Mouse (Mus musculus) liver, embryonic 14.5 days (tissue): Measurements from ENCODE around the gene Nav2. TPM values are rescaled to one million over a fixed set of nuclear protein-coding genes. Genes with fewer than 3 reads are reported as not detected.

Experiments
- ATAC-seq: fragments of 200-750 bp; cut with Nextera tagmentation; 2 replicates; pipeline ENCODE4 v1.8.0; 2017; ENCODE audit warnings: moderate number of reproducible peaks, mild to moderate bottlenecking, moderate library complexity; ENCODE audit not compliant: insufficient read depth
- DNase-seq, 3 experiments: peaks; one replicate each; pipeline ENCODE4 v3.0.0-alpha.2; 2012 to 2013; ENCODE audit warnings: low read depth in 3 of 3, low spot score in 3 of 3
- H3K27ac ChIP-seq: fragments of 300-500 bp; sonication (generic); 2 replicates; pipeline ENCODE4 v1.5.1; 2014; ENCODE audit warnings: moderate library complexity, mild to moderate bottlenecking, control low read depth, inconsistent platforms
- H3K27me3 ChIP-seq: fragments of 300-500 bp; sonication (generic); 2 replicates; pipeline ENCODE4 v1.6.1; 2014; ENCODE audit warnings: mild to moderate bottlenecking, low read length, moderate library complexity; ENCODE audit not compliant: control insufficient read depth, insufficient read depth
- H3K36me3 ChIP-seq: fragments of 300-500 bp; sonication (generic); replicated peaks from 2 replicates; pipeline ENCODE4 v1.6.1; 2014; ENCODE audit warnings: low read depth; ENCODE audit not compliant: control insufficient read depth, insufficient read depth
- H3K4me1 ChIP-seq, 2 experiments: fragments of 200-500 bp in 1 of 2; fragments of 300-500 bp in 1 of 2; sonication (generic) in 1 of 2; replicated peaks; 2 replicates each; pipeline ENCODE4 v1.6.1; 2012 to 2014; ENCODE audit warnings: antibody characterized with exemption in 1 of 2, inconsistent platforms in 1 of 2, low read length in 1 of 2; ENCODE audit not compliant: control insufficient read depth in 2 of 2, insufficient read depth in 2 of 2
- H3K4me2 ChIP-seq: fragments of 300-500 bp; sonication (generic); 2 replicates; pipeline ENCODE4 v1.6.1; 2014; ENCODE audit warnings: low read depth, mild to moderate bottlenecking, control low read depth, moderate library complexity
- H3K4me3 ChIP-seq, 2 experiments: fragments of 200-500 bp in 1 of 2; fragments of 300-500 bp in 1 of 2; sonication (generic) in 1 of 2; 2 replicates each; pipeline ENCODE4 v1.5.1; 2012 to 2014; ENCODE audit warnings: low read depth in 2 of 2, low read length in 2 of 2, mild to moderate bottlenecking in 2 of 2, control low read depth in 1 of 2, inconsistent platforms in 1 of 2, moderate library complexity in 1 of 2; ENCODE audit not compliant: insufficient read depth in 1 of 2
- H3K9ac ChIP-seq: fragments of 300-500 bp; sonication (generic); replicated peaks from 2 replicates; pipeline ENCODE4 v1.6.1; 2014; ENCODE audit warnings: mild to moderate bottlenecking, control low read depth, moderate library complexity
- H3K9me3 ChIP-seq: fragments of 300-500 bp; sonication (generic); 2 replicates; pipeline ENCODE4 v1.6.1; 2016; ENCODE audit warnings: low read length, mixed read lengths; ENCODE audit not compliant: control insufficient read depth
- CTCF ChIP-seq: IDR thresholded peaks from 2 replicates; pipeline ENCODE4 v1.5.1; 2016; ENCODE audit warnings: antibody characterized with exemption, low read depth, control low read depth
- EP300 ChIP-seq: IDR thresholded peaks from 2 replicates; pipeline ENCODE4 v1.6.1; 2016; ENCODE audit warnings: antibody characterized with exemption, low read depth
- WGBS: fragments of 180-500 bp; shearing (Covaris S2); extraction: QIAGEN DNeasy Blood & Tissue Kit; methylation state at CpG from one replicate; pipeline ENCODE4 v1.1.7; 2014; ENCODE audit not compliant: insufficient replicate concordance; 5-methylcytosine and 5-hydroxymethylcytosine counted together
- polyA plus RNA-seq, 2 experiments: library from polyadenylated mRNA; depleted of rRNA in 1 of 2; stranded (reverse) in 1 of 2; unstranded in 1 of 2; fragments of >200 nt; fragmentation: Nextera tagmentation in 1 of 2; extraction: Ambion mirVana in 1 of 2; gene quantifications; 2 replicates each; pipeline versions ENCODE4 v1.2.1 to v1.2.3; 2012 to 2014

The Nav2 gene
- polyA plus RNA-seq, 2 experiments = 1.5 to 1.6 TPM

DNA sequence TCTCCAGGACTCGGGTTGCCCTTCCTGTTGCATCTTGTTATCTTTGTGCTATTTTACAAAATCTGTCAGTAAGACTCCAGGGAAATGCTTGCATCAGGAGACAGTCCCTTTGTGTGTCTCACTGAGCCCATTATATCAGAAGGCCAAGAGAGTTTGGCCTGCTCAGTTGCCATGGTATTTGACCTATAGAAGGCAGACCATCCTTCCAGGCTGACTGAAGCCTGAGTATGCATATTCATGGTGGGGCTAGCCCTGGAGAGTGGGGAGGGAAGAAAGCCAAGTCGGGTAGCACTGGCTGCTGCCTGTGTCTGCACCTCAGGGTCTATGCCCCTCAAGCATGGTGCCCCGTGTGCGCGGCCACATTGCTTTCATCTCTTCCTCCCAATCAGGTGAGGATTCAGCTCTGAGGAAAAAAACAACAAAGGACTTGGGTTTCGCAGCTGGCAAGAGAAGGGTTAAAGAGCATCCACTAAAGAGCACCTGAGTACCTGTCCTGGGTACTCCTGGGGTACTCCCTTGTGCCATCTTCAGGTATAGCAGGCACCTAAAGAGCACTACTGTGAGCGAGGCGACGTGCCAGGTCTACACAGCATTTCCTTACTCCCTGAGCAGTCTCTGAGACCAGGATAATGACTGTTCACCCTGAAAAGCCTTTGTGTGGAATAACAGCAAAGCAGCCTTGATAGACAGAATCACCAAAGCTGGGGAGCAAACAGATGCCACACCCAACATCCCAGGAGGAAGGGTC, 144.5 kb downstream of the Nav2 start:
- Histone ChIP-seq H3K4me1 (no peaks in the 10 kb centered on the region), H3K4me2 (no peak overlapping the region), H3K4me3 (no peak overlapping the region), H3K9me3 (no peaks in the 10 kb centered on the region), H3K9ac (no peak overlapping the region), H3K27ac (no peak overlapping the region), H3K27me3 (no peaks in the 10 kb centered on the region), H3K36me3 (no peaks in the 10 kb centered on the region)
- TF ChIP-seq CTCF (no peak), EP300 (no peak)
- no peak for DNase-seq
- no peak for ATAC-seq
- WGBS = 71% methylated on average over 9 of the region's 9 CpGs

GRCm38 (mm10) chr7:49055273-49055672, 146.8 kb downstream of the Nav2 start:
- H3K4me3 ChIP-seq = no peak overlapping the region
- no peak for TF ChIP-seq CTCF
- no peak for TF ChIP-seq EP300
- no peak overlapping the region for H3K4me2 ChIP-seq
- H3K9me3 ChIP-seq = no peaks in the 10 kb centered on the region
- ATAC-seq = no peak
- 63% methylated on average over 10 of the region's 10 CpGs for WGBS
- no peak for DNase-seq
- H3K9ac ChIP-seq = no peak overlapping the region
- no peaks in the 10 kb centered on the region for H3K36me3 ChIP-seq
- no peak overlapping the region for H3K27ac ChIP-seq
- H3K4me1 ChIP-seq = no peaks in the 10 kb centered on the region
- no peaks in the 10 kb centered on the region for H3K27me3 ChIP-seq

GRCm38 (mm10) chr7:49058304-49059012, 149.9 kb downstream of the Nav2 start:
- 65% methylated on average over 8 of the region's 8 CpGs for WGBS
- TF ChIP-seq EP300 (no peak), CTCF (no peak)
- ATAC-seq (no peak), DNase-seq (no peak)
- Histone ChIP-seq H3K4me3 (no peak overlapping the region), H3K9ac (no peak overlapping the region), H3K4me2 (no peak overlapping the region), H3K27me3 (no peaks in the 10 kb centered on the region), H3K27ac (no peak overlapping the region), H3K4me1 (no peaks in the 10 kb centered on the region), H3K36me3 (no peaks in the 10 kb centered on the region), H3K9me3 (no peaks in the 10 kb centered on the region)

- Histone ChIP-seq H3K4me3 (no peak overlapping the region), H3K27me3 (no peaks in the 10 kb centered on the region), H3K36me3 (no peaks in the 10 kb centered on the region), H3K9me3 (no peaks in the 10 kb centered on the region), H3K27ac (no peak overlapping the region), H3K4me2 (no peak overlapping the region), H3K9ac (no peak overlapping the region), H3K4me1 (no peaks in the 10 kb centered on the region)
- no peak for ATAC-seq
- 69% methylated on average over 4 of the region's 4 CpGs for WGBS
- no peak for DNase-seq
- TF ChIP-seq EP300 (no peak), CTCF (no peak)
Observed at GRCm38 (mm10) chr7:49064792-49065521, 156.4 kb downstream of the Nav2 start.
